Mouse (Mus musculus): ENCODE data around the gene Stoml1.

GRCm38 (mm10) chr9:58278821-58279723, 26.1 kb downstream of the Stoml1 start:
- TF ChIP-seq CTCF (IDR thresholded peaks at IDR 0.05; ENCODE audit: low read depth, low read length) (no peak), POLR2A (IDR thresholded peaks at IDR 0.05; ENCODE audit: extremely low read depth, insufficient read depth, low read length) (no peak)
